Mouse (Mus musculus) left cerebral cortex, postnatal 36 days (tissue): Measurements from ENCODE around the gene Per1. TPM values are rescaled to one million over a fixed set of nuclear protein-coding genes. Genes with fewer than 3 reads are reported as not detected.

Experiments
- DNase-seq, 2 experiments: peaks; one replicate each; pipeline ENCODE4 v3.0.0; 2021 to 2022; ENCODE audit warnings: low spot score in 2 of 2, mixed read lengths in 1 of 2
- intact Hi-C: fragments of 180-260 bp; cut with DNase I; formaldehyde crosslinking; loops from one replicate; pipeline ENCODE4 v1.15.1; 2025
- total RNA-seq, 2 experiments: library from RNA; stranded (reverse); gene quantifications; 2 replicates each; pipeline ENCODE4 v1.2.3; 2021

The Per1 gene
- total RNA-seq, 2 experiments from 2014 or later = 106 to 122 TPM

DNA sequence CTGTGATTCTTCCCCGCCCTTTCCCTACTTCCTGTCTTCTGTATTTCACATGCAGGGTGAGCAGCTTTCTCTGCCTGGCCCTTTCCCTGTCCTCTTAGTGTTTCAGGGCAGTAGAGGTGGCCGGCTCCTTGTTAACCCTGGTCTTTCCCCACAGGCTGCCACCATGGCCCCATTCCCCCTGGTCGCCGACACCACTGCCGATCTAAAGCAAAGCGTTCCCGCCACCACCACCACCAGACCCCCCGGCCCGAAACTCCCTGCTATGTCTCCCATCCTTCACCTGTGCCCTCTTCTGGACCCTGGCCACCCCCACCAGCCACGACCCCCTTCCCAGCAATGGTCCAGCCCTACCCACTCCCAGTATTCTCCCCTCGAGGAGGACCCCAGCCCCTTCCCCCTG is 11.3 kb downstream of the Per1 start:
- intact Hi-C loops = no loop called here
- no peak for DNase-seq

DNA sequence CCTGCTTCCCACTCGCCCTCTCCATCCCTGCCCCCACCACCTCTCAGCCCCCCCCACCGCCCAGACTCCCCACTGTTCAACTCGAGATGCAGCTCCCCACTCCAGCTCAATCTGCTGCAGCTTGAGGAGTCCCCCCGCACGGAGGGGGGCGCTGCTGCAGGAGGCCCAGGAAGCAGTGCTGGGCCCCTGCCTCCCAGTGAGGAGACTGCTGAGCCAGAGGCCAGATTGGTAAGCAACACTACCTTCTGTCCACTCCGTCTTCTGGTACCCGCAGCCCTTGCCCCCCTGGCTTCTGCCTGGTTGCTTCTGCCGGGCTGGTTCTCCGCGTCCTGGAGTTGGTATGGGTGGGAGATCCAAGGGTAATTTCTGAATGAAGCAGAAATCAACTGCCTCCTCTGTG is 11.8 kb downstream of the Per1 start:
- intact Hi-C loops = no loop called here
- DNase-seq = no peak

DNA sequence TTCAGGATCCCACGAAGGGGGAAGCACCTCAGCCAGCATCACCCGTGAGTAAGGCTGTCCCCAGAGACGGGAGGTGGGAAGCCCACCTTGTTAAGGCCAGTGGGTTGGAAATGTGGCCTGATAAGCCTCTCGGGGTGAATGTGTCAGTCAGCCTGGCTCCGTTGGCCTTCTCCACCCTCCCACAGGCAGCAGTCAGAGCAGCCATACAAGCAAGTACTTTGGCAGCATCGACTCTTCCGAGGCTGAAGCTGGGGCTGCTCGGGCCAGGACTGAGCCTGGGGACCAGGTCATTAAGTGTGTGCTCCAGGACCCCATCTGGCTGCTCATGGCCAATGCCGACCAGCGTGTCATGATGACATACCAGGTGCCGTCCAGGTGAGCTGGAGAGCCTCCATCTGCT is 12.7 kb downstream of the Per1 start:
- intact Hi-C loops = no loop called here
- DNase-seq = no peak

DNA sequence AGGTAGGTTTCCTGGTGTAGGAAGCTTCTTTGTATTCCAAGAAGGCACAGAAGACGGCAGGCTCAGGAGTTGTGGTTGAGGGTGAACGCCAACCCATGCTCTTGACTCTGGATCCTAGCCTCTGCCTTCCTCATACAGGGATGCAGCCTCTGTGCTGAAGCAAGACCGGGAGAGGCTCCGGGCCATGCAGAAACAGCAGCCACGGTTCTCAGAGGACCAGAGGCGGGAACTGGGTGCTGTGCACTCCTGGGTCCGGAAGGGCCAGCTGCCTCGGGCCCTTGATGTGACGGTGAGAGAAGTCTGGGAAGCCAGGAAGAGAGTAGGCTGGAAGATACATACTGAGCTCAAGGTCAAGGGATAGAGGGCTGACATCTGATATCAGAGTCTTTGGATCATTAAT is 13.2 kb downstream of the Per1 start:
- intact Hi-C loops = no loop called here
- no peak for DNase-seq

DNA sequence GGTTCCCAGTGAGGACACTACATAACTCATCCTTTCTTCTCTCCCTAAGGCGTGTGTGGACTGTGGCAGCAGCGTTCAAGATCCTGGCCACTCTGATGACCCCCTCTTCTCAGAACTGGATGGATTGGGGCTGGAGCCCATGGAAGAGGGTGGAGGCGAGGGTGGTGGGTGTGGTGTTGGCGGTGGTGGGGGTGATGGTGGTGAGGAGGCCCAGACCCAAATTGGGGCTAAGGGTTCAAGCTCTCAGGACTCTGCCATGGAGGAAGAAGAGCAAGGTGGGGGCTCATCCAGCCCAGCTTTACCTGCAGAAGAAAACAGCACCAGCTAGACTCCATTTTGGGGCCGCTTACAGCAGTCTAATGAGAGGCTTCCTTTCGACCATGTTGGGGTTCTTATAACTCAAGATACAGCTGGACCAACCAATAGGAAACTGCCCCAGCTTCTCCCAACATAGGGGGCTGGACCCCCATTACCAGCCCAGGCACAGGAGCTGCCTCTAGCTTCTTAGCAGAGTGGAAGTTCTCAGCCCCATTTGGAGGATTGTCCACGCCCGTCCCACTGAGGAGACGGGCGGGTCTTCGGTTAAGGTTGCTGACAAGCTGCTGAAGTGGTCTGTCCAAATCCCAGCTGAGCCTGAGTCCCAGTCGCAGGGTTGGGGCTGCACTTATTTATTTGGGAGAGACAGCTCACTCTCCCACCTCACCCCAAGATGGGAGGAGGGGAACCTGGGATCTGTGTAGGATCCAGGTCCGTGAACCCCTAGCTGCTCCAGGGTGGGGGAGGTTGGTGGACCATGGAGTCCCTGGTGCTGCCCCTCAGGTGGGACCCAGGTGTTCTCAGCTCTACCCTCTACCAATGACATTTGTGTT is 14.2 kb downstream of the Per1 start:
- intact Hi-C loops = no loop called here
- peak in 1 of 2 experiments; percentile 9 for DNase-seq

DNA sequence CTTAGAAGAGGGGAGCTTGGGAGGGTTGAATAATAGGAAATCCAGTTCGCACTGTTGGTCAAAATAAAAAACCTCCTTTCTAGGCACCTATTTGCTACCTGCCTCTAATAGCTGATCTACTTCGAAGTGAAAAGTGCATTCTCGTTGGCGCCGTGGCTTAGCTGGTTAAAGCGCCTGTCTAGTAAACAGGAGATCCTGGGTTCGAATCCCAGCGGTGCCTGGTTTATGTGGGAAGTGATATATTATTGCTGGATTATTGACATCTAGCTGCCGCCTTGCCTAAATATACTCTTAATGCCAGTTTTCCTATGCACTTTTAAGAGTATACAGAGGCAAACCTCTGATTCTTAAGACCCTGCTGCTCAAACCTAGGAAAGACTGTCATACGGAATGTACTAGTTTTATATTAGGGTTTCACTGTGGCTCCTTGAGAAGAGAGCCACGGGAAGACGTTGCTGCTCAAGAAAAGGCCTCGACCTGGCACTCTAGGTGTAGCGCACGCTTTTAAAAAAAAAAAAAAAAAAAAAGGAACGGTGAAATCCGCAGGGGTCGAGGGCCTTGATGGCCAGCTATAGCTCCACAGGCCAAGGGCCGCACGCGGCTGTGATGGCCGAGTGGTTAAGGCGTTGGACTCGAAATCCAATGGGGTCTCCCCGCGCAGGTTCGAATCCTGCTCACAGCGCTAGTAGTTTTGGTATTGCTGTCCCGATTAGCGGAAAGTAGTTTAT is 15.5 kb downstream of the Per1 start:
- intact Hi-C loops = no loop called here
- DNase-seq = peak; percentile 88

DNA sequence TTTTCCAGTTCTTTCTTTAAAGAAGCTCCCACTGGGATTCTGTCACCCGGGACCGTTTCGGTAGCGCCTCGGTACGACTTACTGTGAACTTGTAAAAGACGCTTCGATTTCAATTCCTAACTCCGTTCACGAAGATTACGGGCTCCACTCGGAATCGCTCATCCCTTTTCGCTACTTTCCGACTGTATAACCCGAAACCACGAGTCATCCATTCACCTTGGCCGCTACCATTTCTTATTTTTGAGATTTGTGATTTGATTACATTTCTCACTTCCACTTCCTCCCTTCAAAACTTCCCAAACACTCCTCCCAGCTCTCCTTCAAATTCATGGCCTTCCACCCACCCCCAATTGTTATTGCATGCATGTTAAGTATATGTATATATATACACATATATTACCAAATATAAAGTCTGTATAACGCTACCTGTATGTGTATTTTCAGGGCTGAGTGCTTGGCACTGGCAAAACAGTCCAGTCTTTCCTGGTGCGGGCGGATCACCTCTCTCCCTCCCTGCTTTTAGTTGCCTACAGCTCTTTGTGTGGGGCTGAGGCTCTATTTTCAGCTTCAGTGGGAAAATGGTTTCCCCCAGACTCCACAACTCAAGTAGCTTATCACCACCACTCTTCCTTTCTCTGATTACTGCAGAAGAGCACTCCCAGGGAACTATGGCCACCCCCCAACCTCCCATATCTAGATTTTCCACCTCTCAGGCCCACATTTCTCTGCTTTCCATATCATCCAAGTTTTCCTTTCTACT is 16.2 kb downstream of the Per1 start:
- intact Hi-C loops = no loop called here
- no peak for DNase-seq

DNA sequence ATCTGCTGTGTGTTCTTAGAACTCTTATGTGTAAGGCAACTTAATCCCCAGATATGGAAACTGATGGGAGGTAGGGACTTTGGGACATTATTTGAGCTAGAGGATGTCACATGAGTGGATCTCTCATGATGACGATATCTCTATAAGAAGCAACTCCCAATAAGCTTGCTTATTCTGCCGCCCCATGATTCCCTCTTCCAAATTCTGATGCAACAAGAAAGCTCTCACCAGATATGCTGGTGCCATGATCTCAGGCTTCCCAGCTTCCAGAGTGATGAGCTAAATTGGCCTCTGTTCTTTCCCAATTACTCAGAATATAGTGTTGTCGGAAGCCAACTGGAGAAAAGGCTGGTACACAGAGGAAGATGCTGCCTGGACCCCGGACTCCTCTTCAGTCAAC is 16.8 kb downstream of the Per1 start:
- intact Hi-C loops = no loop called here
- no peak for DNase-seq

DNA sequence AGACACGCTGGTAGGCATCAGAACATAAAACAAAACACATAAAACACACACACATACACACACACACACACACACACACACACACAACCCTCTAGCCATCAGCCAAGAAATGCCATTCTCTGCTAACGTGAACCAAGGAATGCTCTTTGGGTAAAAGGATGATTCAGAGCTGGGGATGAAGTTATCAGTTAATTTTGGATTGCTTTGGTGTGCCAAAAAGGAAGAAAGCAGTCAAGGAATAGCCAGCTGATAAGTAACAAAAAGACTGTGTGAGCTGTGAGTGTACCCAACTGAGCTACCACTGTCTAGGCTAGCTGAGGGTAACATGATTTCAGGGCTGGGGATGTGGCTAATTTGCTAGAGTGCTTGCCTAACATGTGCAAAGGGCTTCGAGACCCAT is 19.0 kb downstream of the Per1 start:
- intact Hi-C loops = no loop called here
- DNase-seq = no peak

DNA sequence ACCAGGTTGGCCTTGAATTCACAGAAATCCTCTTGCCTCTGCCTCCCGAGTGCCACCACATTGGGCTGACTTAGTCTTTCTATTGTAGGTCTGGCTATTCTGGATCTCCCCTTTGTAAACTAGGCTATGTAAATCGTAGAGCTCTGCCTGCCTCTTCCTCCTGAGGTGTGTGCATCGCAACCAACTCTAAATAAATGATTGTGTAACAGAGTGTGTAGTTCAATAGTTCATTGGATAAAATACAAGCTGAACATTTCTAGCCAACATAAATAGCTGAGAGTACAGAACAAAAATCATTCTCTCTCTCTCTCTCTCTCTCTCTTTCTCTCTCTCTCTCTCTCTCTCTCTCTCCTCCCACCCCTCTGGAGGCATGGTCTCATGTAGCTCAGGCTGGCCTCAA is 19.6 kb downstream of the Per1 start:
- no peak for DNase-seq
- intact Hi-C loops = no loop called here

DNA sequence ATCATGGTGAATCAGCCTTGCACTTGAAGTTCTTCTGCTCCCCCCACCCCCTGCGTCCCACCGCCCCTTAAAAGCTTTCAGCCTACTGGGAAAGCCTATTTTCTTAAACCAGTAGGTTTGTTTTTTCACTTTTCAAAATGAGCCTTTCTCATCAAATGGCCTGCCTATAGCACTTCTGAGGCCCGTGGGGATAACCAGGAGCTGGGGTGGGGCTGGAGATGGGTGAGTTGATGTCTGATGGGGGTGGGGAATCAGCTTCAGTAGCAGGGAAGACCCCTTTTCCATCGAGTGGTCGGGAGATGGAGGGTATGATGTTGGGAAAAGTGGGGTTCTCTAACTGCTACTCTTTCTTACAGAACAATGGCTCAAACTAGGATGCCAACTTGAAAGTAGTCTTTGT is 21.8 kb downstream of the Per1 start:
- intact Hi-C loops = no loop called here
- no peak for DNase-seq

DNA sequence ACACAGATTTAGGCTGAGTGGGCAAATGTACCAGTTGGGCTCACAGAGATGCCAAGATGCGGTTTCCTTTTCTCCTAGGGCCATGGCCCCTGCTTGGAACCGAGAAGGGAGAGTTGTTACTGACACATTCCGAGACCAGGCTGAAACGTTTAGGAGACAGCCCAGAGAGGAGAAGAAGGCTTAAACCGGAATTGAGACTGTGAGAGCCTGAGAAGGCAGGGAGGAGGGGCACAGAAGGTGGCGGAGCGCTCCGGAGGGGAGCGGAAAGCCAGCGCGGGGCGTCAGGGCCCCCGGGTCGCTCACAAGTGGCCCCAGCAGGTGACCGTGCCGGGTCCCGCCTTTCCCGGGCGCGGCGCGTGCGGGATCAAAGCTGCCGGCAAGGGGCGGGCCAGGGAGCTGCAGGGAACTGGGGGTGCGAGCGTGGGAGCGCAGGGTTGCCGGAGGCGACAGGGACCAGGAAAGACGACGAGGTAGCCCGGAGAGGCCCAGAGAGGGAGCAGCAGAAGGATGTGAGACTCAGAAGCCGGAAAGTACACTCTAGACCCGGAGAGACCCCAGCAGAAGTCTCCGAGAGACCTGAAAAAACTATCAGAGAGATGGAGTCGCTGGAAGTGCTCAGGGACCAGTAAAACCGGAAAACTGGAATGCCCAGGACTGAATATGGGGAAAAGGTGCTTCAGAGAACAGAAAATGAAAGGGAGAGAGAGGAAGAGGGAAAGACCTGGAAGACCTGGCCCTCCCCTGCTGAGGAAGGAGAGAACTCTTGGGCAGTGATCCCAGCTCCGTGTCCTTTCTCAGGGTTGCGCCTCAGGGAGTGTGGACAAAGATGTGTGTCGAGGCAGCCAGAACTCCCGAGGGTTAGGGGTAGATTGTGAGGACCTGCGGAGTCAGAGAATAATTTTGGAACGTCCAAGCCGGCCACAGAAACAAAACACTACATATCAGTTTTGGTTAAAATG is 23.0 kb downstream of the Per1 start:
- intact Hi-C loops = loop anchor here (2.0 kb wide), 1 partner anchor 19 kb away; no protein-coding TSS in a partner anchor

DNA sequence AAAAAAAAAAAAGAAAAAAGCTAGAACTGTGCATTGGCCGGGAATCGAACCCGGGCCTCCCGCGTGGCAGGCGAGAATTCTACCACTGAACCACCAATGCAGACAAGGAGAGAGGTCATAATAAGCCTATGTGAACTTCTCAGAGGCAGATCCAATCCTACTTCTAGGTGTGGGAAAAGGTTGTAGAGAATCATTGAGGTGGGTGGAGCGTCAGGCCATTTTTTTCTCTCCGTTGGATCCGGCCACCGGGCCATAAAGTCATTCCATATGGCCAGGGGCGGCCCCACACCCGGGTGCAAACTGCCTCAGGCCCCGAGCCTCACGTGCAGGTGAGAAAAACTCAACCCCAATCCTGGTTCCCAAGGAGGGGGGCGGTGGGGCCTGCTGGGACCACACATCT is 23.7 kb downstream of the Per1 start:
- intact Hi-C loops = loop anchor here (2.0 kb wide), 1 partner anchor 20 kb away; no protein-coding TSS in a partner anchor
- DNase-seq = peak; percentile 80 to 85

More for the DNA sequence above, 23.0 kb downstream of the Per1 start:
- DNase-seq = peak; percentile 54 to 69

DNA sequence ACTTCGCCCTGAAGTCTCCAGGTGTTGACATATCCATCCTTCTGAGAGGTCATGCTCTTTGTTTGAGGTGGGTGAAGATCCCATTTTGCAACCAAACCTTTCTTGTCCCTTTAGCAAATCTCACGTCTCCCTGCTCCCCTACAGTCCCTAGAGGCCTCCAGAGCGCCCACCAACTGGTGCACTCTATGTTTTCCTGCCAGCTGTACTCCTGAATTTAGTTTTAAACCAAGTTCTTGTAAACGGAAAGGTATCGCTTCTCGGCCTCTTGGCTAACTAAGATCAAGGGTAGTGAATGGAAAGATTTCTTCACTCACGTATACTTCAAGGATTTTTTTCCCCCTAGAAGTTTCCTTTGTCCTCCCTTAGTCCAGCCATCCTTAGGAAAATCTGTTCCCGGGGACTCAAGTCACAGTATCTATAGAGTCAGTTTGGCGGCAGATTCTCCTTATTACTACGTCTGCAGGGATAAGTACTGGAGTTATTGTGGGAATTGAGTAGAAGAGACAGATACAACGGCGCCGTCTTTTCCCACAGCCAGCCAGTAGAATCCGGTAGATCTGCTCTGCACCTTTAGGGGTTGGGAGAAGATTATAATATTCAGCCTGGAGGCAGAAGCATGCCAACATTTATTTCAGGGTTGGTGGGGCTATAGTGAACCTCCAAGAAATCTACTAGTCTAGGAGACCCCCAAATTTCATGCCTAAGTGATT is 24.6 kb downstream of the Per1 start:
- intact Hi-C loops = loop anchor here (2.0 to 5.0 kb wide), 2 partner anchors 21 to 32 kb away; partner anchors contain the start of gene Vamp2
- no peak for DNase-seq

DNA sequence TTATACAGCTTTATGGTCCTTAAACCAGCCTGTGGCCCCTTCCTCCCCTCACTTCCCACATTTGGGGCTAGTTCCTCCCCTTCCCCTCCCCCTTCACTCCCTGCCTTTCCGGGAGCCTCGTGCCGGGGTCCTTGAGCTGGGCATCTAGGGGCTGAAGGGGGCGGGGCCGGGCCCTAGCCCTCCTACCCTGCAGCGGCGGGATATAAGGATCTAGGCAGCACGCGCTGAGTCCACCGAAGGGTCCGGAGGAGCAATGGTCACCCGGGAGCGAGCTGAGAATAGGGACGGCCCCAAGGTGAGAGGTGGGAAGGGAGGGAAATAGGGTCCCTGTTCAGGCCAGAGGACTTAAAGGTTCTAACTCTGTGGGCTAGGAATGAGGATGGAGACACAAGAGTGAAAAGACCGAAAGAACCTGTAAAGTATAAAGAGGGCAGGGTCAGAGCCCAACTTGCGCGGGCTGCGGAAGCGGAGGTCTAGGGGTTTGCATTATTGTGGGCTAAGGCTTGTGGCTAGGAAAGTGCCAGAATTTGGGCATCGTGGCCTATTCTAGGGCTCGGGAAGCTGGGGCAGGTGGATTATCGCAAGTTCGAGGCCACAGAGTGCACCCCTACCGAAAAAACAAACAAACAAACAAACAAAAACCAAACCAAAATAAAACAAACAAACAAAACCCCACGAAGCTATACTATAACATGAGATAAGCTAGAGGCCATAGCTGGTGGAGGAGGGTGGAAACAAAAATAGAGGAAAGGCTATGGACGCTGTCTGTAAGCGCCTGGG is 25.4 kb downstream of the Per1 start, which contains the start of gene Hes7:
Gene Hes7 (plus strand): TSS at position 184 of the 780 bp plus-strand sequence.
- DNase-seq = no peak
- intact Hi-C loops = loop anchor here (5.0 kb wide), 1 partner anchor 33 kb away; the partner anchor contains the start of gene Vamp2

DNA sequence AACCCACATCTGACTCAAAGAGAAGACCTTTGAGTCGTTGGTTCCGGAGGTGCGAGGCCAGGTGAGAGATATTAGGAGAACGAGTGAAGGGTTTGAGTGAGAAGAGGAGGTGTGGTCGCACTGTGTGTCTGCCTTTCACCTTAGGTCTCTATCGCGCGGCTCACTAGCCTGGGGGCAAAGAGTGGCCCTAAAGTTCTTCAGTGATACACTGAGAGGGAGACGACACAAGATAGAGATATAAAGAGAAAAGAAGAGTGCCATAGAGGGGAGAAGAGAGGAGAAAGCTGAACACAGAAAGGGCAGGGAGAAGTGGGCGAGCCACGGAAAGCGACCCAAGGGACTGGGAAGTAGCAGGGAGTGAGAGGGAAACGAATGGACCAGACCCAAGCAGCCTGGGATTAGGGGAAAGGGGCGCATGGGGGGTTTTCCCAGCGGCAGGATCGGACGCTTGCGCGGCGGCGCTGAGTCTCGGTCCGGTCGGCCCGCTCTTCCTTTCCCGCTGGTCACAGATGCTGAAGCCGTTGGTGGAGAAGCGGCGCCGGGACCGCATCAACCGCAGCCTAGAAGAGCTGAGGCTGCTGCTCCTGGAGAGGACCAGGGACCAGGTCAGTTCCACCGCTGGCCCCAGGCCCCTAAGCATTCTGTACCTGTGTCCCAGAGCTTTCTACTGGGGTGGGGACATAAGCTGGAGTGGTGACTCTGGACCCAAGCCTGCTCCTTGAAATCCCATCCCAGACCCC is 26.2 kb downstream of the Per1 start:
- intact Hi-C loops = loop anchor here (5.0 kb wide), 1 partner anchor 34 kb away; the partner anchor contains the start of gene Vamp2
- DNase-seq = no peak
